Mouse (Mus musculus): ENCODE results near the gene Atp4a.

DNA sequence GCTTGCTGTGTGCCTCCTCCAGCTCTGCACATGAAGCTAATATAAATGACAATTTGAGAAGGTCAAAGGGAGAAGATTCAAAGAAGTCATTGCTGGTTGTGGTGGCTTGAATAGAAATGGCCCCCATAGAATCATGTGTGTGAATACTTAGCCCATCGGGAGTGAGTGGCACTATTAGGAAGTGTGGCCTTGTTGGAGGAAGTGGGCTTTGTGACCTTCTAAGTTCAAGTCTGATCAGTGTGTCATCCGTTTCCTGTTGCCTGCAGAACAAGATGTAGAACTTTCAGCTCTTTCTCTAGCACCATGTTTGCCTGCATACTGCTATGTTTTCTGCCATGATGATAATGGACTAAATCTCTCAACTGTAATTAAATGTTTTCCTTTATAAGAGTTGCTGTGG, 28.6 kb upstream of the Atp4a start:
- no peak for TF ChIP-seq MAX (IDR thresholded peaks at IDR 0.05; ENCODE audit: low read depth)
- no peak for TF ChIP-seq POLR2A (IDR thresholded peaks at IDR 0.05; ENCODE audit: insufficient read length, low read depth)
- TF ChIP-seq REST (IDR thresholded peaks at IDR 0.05; ENCODE audit: insufficient read depth, insufficient read length): no peak
- TF ChIP-seq USF1 (IDR thresholded peaks at IDR 0.05; ENCODE audit: low read depth): no peak

Measured in myocyte (in vitro differentiated cells).